Mouse (Mus musculus) erythroblast, adult 5-6 weeks (primary cell): ENCODE measurements around the gene Cbl. TPM values are rescaled to one million over a fixed set of nuclear protein-coding genes. Genes with fewer than 3 reads are reported as not detected.

Experiments used
- ATAC-seq: replicated peaks from 2 replicates; pipeline ENCODE4 v1.8.0; 2016; ENCODE audit warnings: moderate number of reproducible peaks, mild to moderate bottlenecking, moderate TSS enrichment, inconsistent platforms; ENCODE audit not compliant: poor library complexity, low FRiP score, severe bottlenecking
- total RNA-seq, 2 experiments: library from RNA; stranded (forward) in 1 of 2; stranded (reverse) in 1 of 2; fragments of 150-400 nt in 1 of 2; fragments of 200-764, 138-1000 nt in 1 of 2; gene quantifications; 2 replicates each; pipeline versions ENCODE4 v1.2.3 to v1.2.4; 2015 to 2017; ENCODE audit warnings: low replicate concordance in 2 of 2

Cbl gene
- total RNA-seq, 2 experiments from 2014 or later, result 14.6 to 46.9 TPM

DNA sequence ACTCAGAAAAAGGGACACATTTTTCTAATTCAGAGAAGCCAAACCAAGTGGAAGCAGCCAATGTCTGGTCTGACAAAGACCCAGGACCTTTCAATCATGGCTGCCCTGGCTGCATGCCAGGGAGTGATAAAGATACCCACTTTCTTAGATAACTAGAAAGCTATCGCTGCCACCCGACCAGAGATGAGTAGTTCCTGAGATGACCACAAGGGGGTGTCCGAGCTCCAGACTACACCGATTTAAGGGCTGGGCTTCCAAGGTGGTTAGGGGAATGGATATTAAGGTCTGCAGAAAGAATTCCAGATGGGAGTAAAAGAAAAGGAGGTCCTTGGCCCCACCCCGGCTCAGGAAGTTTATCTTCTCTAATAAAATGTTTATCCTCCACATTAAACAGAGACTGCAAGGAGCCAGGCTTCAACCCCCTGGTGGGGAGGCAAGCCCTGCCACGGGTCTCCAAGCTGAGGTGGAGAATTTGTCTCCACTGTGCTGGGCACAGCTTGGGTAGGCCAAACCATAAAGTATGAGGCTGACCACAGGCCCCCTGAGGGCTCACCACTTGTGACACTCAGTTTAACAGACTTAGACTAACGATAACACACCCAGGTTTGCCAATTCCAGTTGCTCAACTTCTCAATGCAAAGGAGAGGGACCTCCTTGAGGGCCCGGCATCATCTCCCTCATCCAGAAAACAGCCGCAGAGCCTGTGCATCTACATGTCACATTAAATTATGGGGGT is 124.3 kb downstream of the Cbl start:
- peak; percentile 45; the same call in 1 of the 2 replicates for ATAC-seq

DNA sequence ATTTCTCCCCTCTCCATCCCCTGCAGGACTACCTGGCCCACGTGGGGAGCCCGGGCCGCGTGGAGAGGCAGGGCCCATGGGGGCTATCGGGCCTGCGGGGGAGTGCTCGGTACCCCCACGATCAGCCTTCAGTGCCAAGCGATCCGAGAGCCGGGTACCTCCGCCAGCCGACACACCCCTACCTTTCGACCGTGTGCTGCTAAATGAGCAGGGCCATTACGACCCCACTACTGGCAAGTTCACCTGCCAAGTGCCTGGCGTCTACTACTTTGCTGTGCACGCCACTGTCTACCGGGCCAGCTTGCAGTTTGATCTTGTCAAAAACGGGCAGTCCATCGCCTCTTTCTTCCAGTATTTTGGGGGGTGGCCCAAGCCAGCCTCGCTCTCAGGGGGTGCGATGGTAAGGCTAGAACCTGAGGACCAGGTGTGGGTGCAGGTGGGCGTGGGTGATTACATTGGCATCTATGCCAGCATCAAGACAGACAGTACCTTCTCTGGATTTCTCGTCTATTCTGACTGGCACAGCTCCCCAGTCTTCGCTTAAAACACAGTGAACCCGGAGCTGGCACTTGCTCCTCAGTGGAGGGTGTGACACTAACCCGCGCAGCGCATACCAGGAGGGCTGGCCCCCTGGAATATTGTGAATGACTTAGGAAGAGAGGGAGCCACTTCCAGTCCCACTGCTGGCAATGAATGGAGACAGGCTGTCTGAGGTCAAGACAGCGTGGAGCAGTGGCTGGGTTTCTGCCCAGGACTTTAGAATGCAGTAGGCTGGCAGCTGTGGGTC is 125.4 kb downstream of the Cbl start:
- no peak for ATAC-seq

GRCm38 (mm10) chr9:44107557-44108179 is 126.2 kb downstream of the Cbl start:
- no peak for ATAC-seq

DNA sequence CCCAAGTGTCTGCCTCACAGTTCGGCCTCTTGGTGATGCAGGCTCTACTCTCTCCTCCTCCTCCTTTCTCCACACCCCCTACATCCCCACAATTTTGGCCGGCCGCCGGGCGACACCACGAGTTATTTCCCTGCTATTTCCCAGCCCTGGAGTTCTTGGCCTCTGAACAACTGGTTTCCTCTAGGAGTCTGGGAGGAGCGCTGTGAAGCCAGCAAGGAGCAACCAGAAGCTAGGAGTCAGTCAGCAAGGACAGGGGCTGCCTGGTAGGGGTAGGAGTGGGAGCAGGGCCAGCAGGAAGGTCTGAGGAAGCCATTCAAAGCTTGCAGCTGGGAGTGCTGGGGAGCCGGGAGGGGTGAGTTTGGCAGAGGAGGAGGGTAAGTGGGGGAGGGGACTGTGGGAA is 126.7 kb downstream of the Cbl start, which contains the start of gene C1qtnf5:
TSS of gene C1qtnf5 (plus strand) at position 136 of the 400 bp plus-strand sequence.
- no peak for ATAC-seq

DNA sequence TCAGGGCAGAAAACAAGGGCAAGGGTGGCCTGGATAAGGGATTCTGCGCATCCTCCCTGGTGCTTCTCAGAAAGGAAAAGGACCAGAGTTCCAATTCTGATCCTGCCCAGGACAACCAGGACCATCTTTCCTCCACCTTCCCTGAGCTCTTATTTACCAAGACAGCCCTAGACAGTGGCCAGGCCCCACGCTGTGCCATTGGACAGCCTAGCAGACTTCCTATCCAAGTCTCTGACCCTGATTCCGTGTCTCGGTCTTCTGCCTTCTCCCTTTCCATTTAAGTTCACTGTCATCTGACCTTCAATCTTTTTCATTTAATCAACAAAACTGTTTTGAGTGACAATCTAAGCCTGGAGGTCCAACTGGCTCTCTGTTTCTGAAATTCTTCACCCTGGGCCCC is 127.3 kb downstream of the Cbl start:
- ATAC-seq, result no peak

GRCm38 (mm10) chr9:44106182-44106581 is 127.7 kb downstream of the Cbl start:
- ATAC-seq, result no peak

DNA sequence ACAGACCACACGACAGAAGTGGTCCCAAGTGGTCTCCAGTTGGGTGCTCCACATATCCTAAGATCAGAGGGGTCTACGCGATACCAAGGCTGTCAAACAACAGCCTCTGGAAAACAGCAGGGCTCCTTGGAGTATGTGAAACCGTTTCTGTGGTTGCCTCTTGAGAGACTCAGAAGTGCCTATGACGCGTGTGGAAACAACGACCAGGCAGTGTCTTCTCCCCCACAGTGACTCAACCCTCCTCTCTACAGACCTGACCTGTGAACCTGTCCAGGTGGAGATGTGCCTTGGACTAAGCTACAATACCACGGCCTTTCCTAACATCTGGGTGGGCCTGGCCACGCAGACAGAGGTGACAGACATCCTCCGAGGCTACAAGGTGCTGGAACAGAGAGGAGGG is 128.1 kb downstream of the Cbl start:
- ATAC-seq, result no peak

GRCm38 (mm10) chr9:44104881-44105280 is 129.0 kb downstream of the Cbl start:
- no peak for ATAC-seq

DNA sequence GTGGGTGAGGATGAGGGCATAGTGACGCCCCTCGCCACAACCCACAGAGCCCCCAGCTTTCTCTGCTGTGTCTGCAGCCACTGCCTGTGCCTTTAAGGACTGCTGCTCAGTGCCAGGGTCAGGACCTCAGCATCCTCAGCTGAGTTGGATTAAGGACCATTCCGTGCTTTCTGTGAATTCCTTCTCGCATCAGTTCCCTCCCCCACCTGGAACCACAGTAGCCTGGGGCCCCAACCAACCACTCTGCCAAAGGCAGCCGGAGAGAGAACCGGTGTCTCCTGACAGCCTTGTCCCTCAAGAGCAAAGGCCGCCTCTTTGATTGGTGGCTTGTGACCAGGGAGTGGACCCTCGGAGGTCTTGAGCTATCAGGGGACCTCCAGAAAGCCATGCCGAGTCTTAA is 132.4 kb downstream of the Cbl start, which contains the start of gene Mfrp:
TSS of gene Mfrp (plus strand) at position 240 of the 400 bp plus-strand sequence.
- no peak for ATAC-seq

DNA sequence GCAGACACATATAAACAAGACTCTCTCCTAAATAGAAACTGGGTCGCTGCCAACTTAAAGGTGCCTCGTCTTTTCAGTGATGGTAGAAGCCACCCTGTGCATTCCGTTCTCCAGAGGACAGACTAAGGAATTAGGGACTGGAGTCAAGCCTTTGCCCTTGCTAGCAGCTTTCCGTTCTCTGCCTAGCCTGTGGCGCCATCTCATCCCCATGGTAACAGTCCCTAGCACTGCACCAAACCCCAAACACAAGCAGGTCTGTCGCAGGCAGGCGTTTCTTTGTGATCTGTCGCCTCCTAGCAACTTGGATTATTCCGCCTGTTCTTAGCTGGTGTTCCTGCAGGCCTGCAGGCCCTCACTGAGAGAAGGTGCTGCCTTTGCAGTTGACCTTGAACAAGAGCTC is 137.3 kb downstream of the Cbl start:
- no peak for ATAC-seq

- ATAC-seq, result no peak
Measured at GRCm38 (mm10) chr9:44095781-44096180, 138.1 kb downstream of the Cbl start.

DNA sequence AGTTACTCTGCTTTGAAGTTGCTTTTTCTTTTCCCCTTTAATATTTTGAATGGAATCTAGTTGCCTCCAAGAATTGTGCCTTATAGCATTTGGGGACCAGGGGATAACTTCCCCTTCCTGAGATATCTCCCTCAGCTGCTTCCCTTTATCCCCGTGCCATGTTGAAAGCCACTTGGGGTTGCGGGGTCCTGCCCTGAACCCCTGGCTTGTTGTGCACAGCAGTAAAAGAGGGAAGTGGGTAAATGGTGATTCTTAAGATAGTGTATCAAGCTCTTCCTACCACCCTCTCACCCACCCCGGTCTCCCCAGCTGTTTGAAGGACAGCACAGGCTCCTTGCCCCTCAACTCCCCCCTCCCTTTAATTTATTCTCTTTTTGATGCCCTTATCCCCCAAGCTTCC is 139.1 kb downstream of the Cbl start:
- no peak for ATAC-seq

DNA sequence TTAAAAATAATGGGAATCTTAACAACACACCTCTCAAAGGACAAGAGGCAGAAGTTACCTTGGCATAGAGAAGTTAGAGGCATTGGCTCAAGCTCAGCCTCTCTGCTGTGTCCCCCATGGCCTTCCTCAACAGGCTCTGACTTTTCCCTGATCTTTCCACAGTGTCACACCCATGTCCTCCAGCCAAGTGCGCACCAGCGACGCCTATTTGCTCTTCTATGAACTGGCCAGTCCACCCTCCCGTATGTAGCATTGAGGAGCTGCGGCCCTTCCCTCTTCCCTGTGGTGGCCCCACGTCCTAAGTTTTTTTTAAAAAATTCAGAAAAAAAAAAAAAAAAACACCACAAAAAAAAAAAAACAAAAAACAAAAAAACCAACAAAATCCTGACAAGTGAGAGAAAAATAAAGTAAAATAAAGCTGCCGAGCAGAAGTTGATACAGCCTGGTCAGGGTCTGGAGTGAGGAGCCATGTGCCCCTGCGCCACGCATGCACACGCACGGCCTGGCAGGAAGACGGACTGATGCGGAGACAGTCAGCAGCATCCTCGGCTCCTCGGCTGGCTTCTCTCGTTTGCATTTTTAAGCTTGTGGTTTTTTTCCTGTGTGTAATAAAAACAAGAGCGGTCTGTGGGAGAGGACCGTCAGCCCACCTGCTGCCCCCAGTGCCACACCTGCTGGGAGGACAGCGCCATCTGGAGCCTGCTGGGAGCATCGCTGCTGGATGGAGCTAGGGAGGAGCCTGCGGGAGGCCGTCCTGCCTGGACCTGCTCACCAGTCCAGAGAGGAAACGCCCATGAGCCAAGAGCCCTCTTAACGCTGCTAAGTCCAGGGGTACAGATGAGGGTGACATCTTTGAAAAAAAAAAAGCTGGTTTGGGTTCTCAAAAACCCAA is 140.0 kb downstream of the Cbl start:
- ATAC-seq, result no peak

Other genes starting within 250 kb of the Cbl start
- 1.5 and 9.0 TPM in 2 replicates for gene Thy1, start 190.7 kb downstream of the Cbl start, total RNA-seq (2015; ENCODE audit: low replicate concordance)
- gene Thy1, start 190.7 kb downstream of the Cbl start, total RNA-seq (2017; ENCODE audit: low replicate concordance), result 5.0 TPM in 1 of 2 replicates, not detected in the other
- 1.0 and 1.3 TPM in 2 replicates for gene Usp2, start 167.0 kb downstream of the Cbl start, total RNA-seq (2015; ENCODE audit: low replicate concordance)
- 0.28 and 5.7 TPM in 2 replicates for gene Usp2, start 167.0 kb downstream of the Cbl start, total RNA-seq (2017; ENCODE audit: low replicate concordance)
- gene Mfrp, start 132.3 kb downstream of the Cbl start, total RNA-seq (2015; ENCODE audit: low replicate concordance), result not detected in 2 replicates
- gene Mfrp, start 132.3 kb downstream of the Cbl start, total RNA-seq (2017; ENCODE audit: low replicate concordance), result not detected in 2 replicates
- 2.1 TPM in 1 of 2 replicates, not detected in the other for gene C1qtnf5, start 126.8 kb downstream of the Cbl start, total RNA-seq (2015; ENCODE audit: low replicate concordance)
- not detected in 2 replicates for gene C1qtnf5, start 126.8 kb downstream of the Cbl start, total RNA-seq (2017; ENCODE audit: low replicate concordance)
- not detected in 2 replicates for gene Gm49380, start 120.5 kb downstream of the Cbl start, total RNA-seq (2015; ENCODE audit: low replicate concordance)
- not detected in 2 replicates for gene Gm49380, start 120.5 kb downstream of the Cbl start, total RNA-seq (2017; ENCODE audit: low replicate concordance)
- gene Rnf26, start 120.5 kb downstream of the Cbl start, total RNA-seq (2015; ENCODE audit: low replicate concordance), result 11.1 and 23.6 TPM in 2 replicates
- gene Rnf26, start 120.5 kb downstream of the Cbl start, total RNA-seq (2017; ENCODE audit: low replicate concordance), result 13.5 and 15.6 TPM in 2 replicates
- gene Mcam, start 99.6 kb downstream of the Cbl start, total RNA-seq (2015; ENCODE audit: low replicate concordance), result 0.77 TPM in 1 of 2 replicates, not detected in the other
- 0.60 TPM in 1 of 2 replicates, not detected in the other for gene Mcam, start 99.6 kb downstream of the Cbl start, total RNA-seq (2017; ENCODE audit: low replicate concordance)
- gene Ccdc153, start 6.6 kb upstream of the Cbl start, total RNA-seq (2015; ENCODE audit: low replicate concordance), result not detected in 2 replicates
- not detected in 2 replicates for gene Ccdc153, start 6.6 kb upstream of the Cbl start, total RNA-seq (2017; ENCODE audit: low replicate concordance)
- not detected in 2 replicates for gene Pdzd3, start 17.4 kb upstream of the Cbl start, total RNA-seq (2015; ENCODE audit: low replicate concordance)
- not detected in 2 replicates for gene Pdzd3, start 17.4 kb upstream of the Cbl start, total RNA-seq (2017; ENCODE audit: low replicate concordance)
- 2.7 and 5.6 TPM in 2 replicates for gene Nlrx1, start 34.5 kb upstream of the Cbl start, total RNA-seq (2015; ENCODE audit: low replicate concordance)
- gene Nlrx1, start 34.5 kb upstream of the Cbl start, total RNA-seq (2017; ENCODE audit: low replicate concordance), result 0.98 and 11.2 TPM in 2 replicates
- gene Abcg4, start 54.6 kb upstream of the Cbl start, total RNA-seq (2015; ENCODE audit: low replicate concordance), result 20.8 and 24.2 TPM in 2 replicates
- 18.1 and 18.8 TPM in 2 replicates for gene Abcg4, start 54.6 kb upstream of the Cbl start, total RNA-seq (2017; ENCODE audit: low replicate concordance)
- 2.5 and 4.6 TPM in 2 replicates for gene Hinfp, start 71.6 kb upstream of the Cbl start, total RNA-seq (2015; ENCODE audit: low replicate concordance)
- 8.4 and 14.6 TPM in 2 replicates for gene Hinfp, start 71.6 kb upstream of the Cbl start, total RNA-seq (2017; ENCODE audit: low replicate concordance)
- 13.4 and 16.3 TPM in 2 replicates for gene C2cd2l, start 86.2 kb upstream of the Cbl start, total RNA-seq (2015; ENCODE audit: low replicate concordance)
- 14.1 and 17.0 TPM in 2 replicates for gene C2cd2l, start 86.2 kb upstream of the Cbl start, total RNA-seq (2017; ENCODE audit: low replicate concordance)
- 9.2 and 17.1 TPM in 2 replicates for gene Dpagt1, start 92.0 kb upstream of the Cbl start, total RNA-seq (2015; ENCODE audit: low replicate concordance)
- gene Dpagt1, start 92.0 kb upstream of the Cbl start, total RNA-seq (2017; ENCODE audit: low replicate concordance), result 4.9 and 5.7 TPM in 2 replicates
- gene H2afx, start 100.6 kb upstream of the Cbl start, total RNA-seq (2015; ENCODE audit: low replicate concordance), result 45.2 and 69.0 TPM in 2 replicates
- gene H2afx, start 100.6 kb upstream of the Cbl start, total RNA-seq (2017; ENCODE audit: low replicate concordance), result 159 and 219 TPM in 2 replicates
- gene Hmbs, start 110.2 kb upstream of the Cbl start, total RNA-seq (2015; ENCODE audit: low replicate concordance), result 3,498 and 3,777 TPM in 2 replicates
- gene Hmbs, start 110.2 kb upstream of the Cbl start, total RNA-seq (2017; ENCODE audit: low replicate concordance), result 2,796 and 3,284 TPM in 2 replicates
- 7.7 and 8.2 TPM in 2 replicates for gene Vps11, start 127.6 kb upstream of the Cbl start, total RNA-seq (2015; ENCODE audit: low replicate concordance)
- gene Vps11, start 127.6 kb upstream of the Cbl start, total RNA-seq (2017; ENCODE audit: low replicate concordance), result 7.8 and 12.1 TPM in 2 replicates
- 12.1 and 14.0 TPM in 2 replicates for gene Hyou1, start 145.4 kb upstream of the Cbl start, total RNA-seq (2015; ENCODE audit: low replicate concordance)
- 16.7 and 18.1 TPM in 2 replicates for gene Hyou1, start 145.4 kb upstream of the Cbl start, total RNA-seq (2017; ENCODE audit: low replicate concordance)
- 4.0 and 25.9 TPM in 2 replicates for gene Slc37a4, start 162.8 kb upstream of the Cbl start, total RNA-seq (2015; ENCODE audit: low replicate concordance)
- gene Slc37a4, start 162.8 kb upstream of the Cbl start, total RNA-seq (2017; ENCODE audit: low replicate concordance), result 2.5 and 4.0 TPM in 2 replicates
- gene Rps25, start 173.1 kb upstream of the Cbl start, total RNA-seq (2015; ENCODE audit: low replicate concordance), result 639 and 656 TPM in 2 replicates
- gene Rps25, start 173.1 kb upstream of the Cbl start, total RNA-seq (2017; ENCODE audit: low replicate concordance), result 277 and 380 TPM in 2 replicates
- gene Trappc4, start 173.6 kb upstream of the Cbl start, total RNA-seq (2015; ENCODE audit: low replicate concordance), result 27.0 and 53.0 TPM in 2 replicates
- gene Trappc4, start 173.6 kb upstream of the Cbl start, total RNA-seq (2017; ENCODE audit: low replicate concordance), result 2.5 and 12.2 TPM in 2 replicates
- 3.8 and 18.8 TPM in 2 replicates for gene Ccdc84, start 184.5 kb upstream of the Cbl start, total RNA-seq (2015; ENCODE audit: low replicate concordance)
- gene Ccdc84, start 184.5 kb upstream of the Cbl start, total RNA-seq (2017; ENCODE audit: low replicate concordance), result 9.1 and 12.0 TPM in 2 replicates
- not detected in 2 replicates for gene Foxr1, start 207.1 kb upstream of the Cbl start, total RNA-seq (2015; ENCODE audit: low replicate concordance)
- not detected in 2 replicates for gene Foxr1, start 207.1 kb upstream of the Cbl start, total RNA-seq (2017; ENCODE audit: low replicate concordance)
- gene Upk2, start 220.9 kb upstream of the Cbl start, total RNA-seq (2015; ENCODE audit: low replicate concordance), result not detected in 2 replicates
- gene Upk2, start 220.9 kb upstream of the Cbl start, total RNA-seq (2017; ENCODE audit: low replicate concordance), result not detected in 2 replicates
- gene Bcl9l, start 248.8 kb upstream of the Cbl start, total RNA-seq (2015; ENCODE audit: low replicate concordance), result 0.77 and 0.84 TPM in 2 replicates
- gene Bcl9l, start 248.8 kb upstream of the Cbl start, total RNA-seq (2017; ENCODE audit: low replicate concordance), result 0.42 and 2.8 TPM in 2 replicates